Mouse (Mus musculus) liver, postnatal 0 days (tissue): Measurements from ENCODE around the gene Cnnm2.

Experiments used
- CTCF ChIP-seq: sonication (generic); IDR thresholded peaks from 2 replicates; pipeline ENCODE4 v1.5.1; 2016; ENCODE audit warnings: antibody characterized with exemption, low read depth
- EP300 ChIP-seq: IDR thresholded peaks from 2 replicates; pipeline ENCODE4 v1.6.1; 2016; ENCODE audit warnings: antibody characterized with exemption, low read depth, mild to moderate bottlenecking

GRCm38 (mm10) chr19:46928136-46928535, 166.7 kb downstream of the Cnnm2 start:
- no peak for TF ChIP-seq EP300
- TF ChIP-seq CTCF: no peak
